20 mouse cellular contexts compared by ENCODE assay signal in the genomic region with DNA sequence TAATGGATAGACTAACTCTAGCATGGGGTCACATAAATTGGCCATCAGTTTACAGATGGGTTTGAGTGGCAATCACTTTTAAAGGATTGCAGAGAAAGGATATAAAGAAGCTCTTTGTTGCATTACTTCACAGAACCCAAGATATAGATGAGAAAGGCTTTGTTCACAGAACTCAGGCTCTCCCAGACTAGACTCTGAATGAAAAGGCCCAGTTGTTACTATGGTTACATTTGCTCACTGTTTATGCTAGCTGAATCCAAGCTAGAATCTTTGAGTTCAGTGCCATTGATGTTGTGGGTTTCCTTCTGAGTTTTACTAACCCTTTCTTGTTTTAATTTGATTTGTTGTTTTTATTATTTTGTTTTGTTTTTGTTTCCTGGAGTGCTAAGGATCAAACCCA. TPM values are rescaled to one million over a fixed set of nuclear protein-coding genes. Genes with fewer than 3 reads are reported as not detected.
A peak's percentile ranks its signal among the peaks of the same experiment; 100 is the strongest.
DNase-seq lines count a peak whose midpoint lies in the region; ATAC-seq and TF ChIP-seq lines count a peak whose summit lies in the region.
"Had no signal": no experiment of that assay in that cellular context is flagged by ENCODE, and none has a peak within 500 bp of the region (broad histone marks: within the 10 kb centered on the region; RNA-seq: fewer than 3 reads in every experiment).

No protein-coding gene starts in this region.

- DNase-seq in layer of hippocampus, adult 2 months (ENCODE audit: low spot score in 2 of 2), result no peak
- no peak for DNase-seq in layer of hippocampus, postnatal 14 days (ENCODE audit: low spot score in 2 of 2)
- DNase-seq in midbrain, embryonic 14.5 days, result peak; percentile 39
- DNase-seq in urinary bladder, adult 2 months (ENCODE audit: low spot score), result no peak
- DNase-seq in kidney, adult 2 months, result no peak
- DNase-seq: adrenal gland, postnatal 14 days; cerebellum, adult 8-10 months; gastrocnemius, postnatal 10 days; lung, embryonic 14.5 days; right cerebral cortex, adult 18-20 months had no signal

- no peak overlapping the region for H3K4me3 ChIP-seq in layer of hippocampus, adult 2 months
- H3K4me3 ChIP-seq in hindbrain, embryonic 13.5 days, result no peak overlapping the region
- H3K4me3 ChIP-seq in midbrain, embryonic 14.5 days (replicated peaks; ENCODE audit: low read depth, low read length), result no peak overlapping the region
- H3K4me3 ChIP-seq in kidney, adult 2 months (ENCODE audit: insufficient read depth, low read depth, low read length), result no peak overlapping the region
- H3K4me3 ChIP-seq: kidney, embryonic 15.5 days; left cerebral cortex, adult 2 months; liver, embryonic 12.5 days had no signal

- no peaks in the 10 kb centered on the region for H3K27me3 ChIP-seq in hindbrain, embryonic 13.5 days
- H3K27me3 ChIP-seq in midbrain, embryonic 14.5 days (ENCODE audit: control insufficient read depth, insufficient read depth, low read length), result no peaks in the 10 kb centered on the region
- no peaks in the 10 kb centered on the region for H3K27me3 ChIP-seq in kidney, adult 2 months (replicated peaks; ENCODE audit: control insufficient read depth, insufficient read depth, low read length)
- H3K27me3 ChIP-seq: kidney, embryonic 15.5 days; liver, embryonic 12.5 days; Patski had no signal

- no peak for TF ChIP-seq POLR2A in kidney, adult 2 months (IDR thresholded peaks at IDR 0.05; ENCODE audit: low read depth, low read length)

- peak overlapping the region; percentile 24; the same call in 1 of the 2 replicates for H3K27ac ChIP-seq in layer of hippocampus, adult 2 months
- H3K27ac ChIP-seq in hindbrain, embryonic 13.5 days, result peak overlapping the region; percentile 41; the same call in 1 of the 2 replicates
- no peak overlapping the region for H3K27ac ChIP-seq in midbrain, embryonic 14.5 days (replicated peaks; ENCODE audit: low read depth, low read length)
- H3K27ac ChIP-seq in kidney, adult 2 months (ENCODE audit: insufficient read depth, low read depth, low read length), result no peak overlapping the region
- H3K27ac ChIP-seq: kidney, embryonic 15.5 days; left cerebral cortex, adult 2 months; liver, embryonic 12.5 days; macrophage had no signal

- no peak for TF ChIP-seq CTCF in layer of hippocampus, adult 2 months (conservative IDR thresholded peaks at IDR 0.05)
- no peak for TF ChIP-seq CTCF in kidney, adult 2 months (conservative IDR thresholded peaks at IDR 0.05; ENCODE audit: insufficient read depth, insufficient read length, low read depth, low read length)

- peaks cover 81% of the 10 kb centered on the region for H3K36me3 ChIP-seq in hindbrain, embryonic 13.5 days
- H3K36me3 ChIP-seq in midbrain, embryonic 14.5 days (ENCODE audit: control insufficient read depth, insufficient read depth, low read length), result peaks cover 86% of the 10 kb centered on the region
- peaks cover 15% of the 10 kb centered on the region for H3K36me3 ChIP-seq in kidney, adult 2 months (ENCODE audit: control insufficient read depth, insufficient read depth, low read length)

- H3K9ac ChIP-seq in hindbrain, embryonic 13.5 days, result no peak overlapping the region
- no peak overlapping the region for H3K9ac ChIP-seq in midbrain, embryonic 14.5 days (replicated peaks; ENCODE audit: low read length)
- H3K9ac ChIP-seq: kidney, embryonic 15.5 days; liver, embryonic 12.5 days; lung, embryonic 14.5 days had no signal

- no peaks in the 10 kb centered on the region for H3K4me1 ChIP-seq in hindbrain, embryonic 13.5 days (replicated peaks)
- H3K4me1 ChIP-seq in midbrain, embryonic 14.5 days (ENCODE audit: control insufficient read depth, insufficient read depth, low read length), result no peaks in the 10 kb centered on the region
- H3K4me1 ChIP-seq in kidney, adult 2 months (ENCODE audit: control insufficient read depth, insufficient read depth, low read length), result no peaks in the 10 kb centered on the region
- H3K4me1 ChIP-seq: kidney, embryonic 15.5 days had no signal

- no peaks in the 10 kb centered on the region for H3K9me3 ChIP-seq in hindbrain, embryonic 13.5 days
- no peaks in the 10 kb centered on the region for H3K9me3 ChIP-seq in midbrain, embryonic 14.5 days (ENCODE audit: control insufficient read depth, low read length)
- H3K9me3 ChIP-seq: kidney, embryonic 15.5 days; liver, embryonic 12.5 days had no signal

- H3K4me2 ChIP-seq in hindbrain, embryonic 13.5 days, result no peak overlapping the region
- H3K4me2 ChIP-seq in midbrain, embryonic 14.5 days (ENCODE audit: low read length), result no peak overlapping the region
- H3K4me2 ChIP-seq: kidney, embryonic 15.5 days; liver, embryonic 12.5 days; lung, embryonic 14.5 days had no signal

- peak; percentile 62; the same call in 1 of the 2 replicates for ATAC-seq in hindbrain, embryonic 13.5 days (ENCODE audit: low FRiP score)
- ATAC-seq in midbrain, embryonic 14.5 days (ENCODE audit: low FRiP score, low TSS enrichment), result no peak
- ATAC-seq in granulocyte monocyte progenitor cell, adult 5-6 weeks (replicated peaks; ENCODE audit: poor library complexity, severe bottlenecking), result no peak
- ATAC-seq: activated CD4-positive, CD25-positive, alpha-beta regulatory T cell, adult 4 months; liver, embryonic 12.5 days; Patski had no signal

RNA-seq across cellular contexts. Expression of gene Mtch2, which starts 17.2 kb away (rescaled TPM):
- 100 to 1,000 TPM; 114 to 129 TPM for total RNA-seq in layer of hippocampus, adult 2 months (2021)
- 100 to 1,000 TPM; 134 to 139 TPM for total RNA-seq in layer of hippocampus, postnatal 14 days (2021)
- polyA plus RNA-seq in hindbrain, embryonic 13.5 days (2015; fragmentation: Nextera tagmentation; extraction: Ambion mirVana), result 258 and 261 TPM in 2 replicates
- 280 and 285 TPM in 2 replicates for polyA plus RNA-seq in midbrain, embryonic 14.5 days (2014; fragmentation: Nextera tagmentation; extraction: Ambion mirVana)
- total RNA-seq in granulocyte monocyte progenitor cell, adult 5-6 weeks (2014; fragmentation: Nextera tagmentation), result 152 and 169 TPM in 2 replicates
- total RNA-seq in granulocyte monocyte progenitor cell, adult 5-6 weeks (2017), result 206 and 241 TPM in 2 replicates
- polyA plus RNA-seq in urinary bladder, adult 2 months (2012; rRNA removed), result 135 and 146 TPM in 2 replicates
- 109 and 144 TPM in 2 replicates for polyA plus RNA-seq in kidney, adult 2 months (2012; rRNA removed)

RNA-seq across cellular contexts. Expression of gene C1qtnf4, which starts 21.5 kb away (rescaled TPM):
- 100 to 1,000 TPM; 184 to 200 TPM for total RNA-seq in layer of hippocampus, adult 2 months (2021)
- 100 to 1,000 TPM; 172 to 176 TPM for total RNA-seq in layer of hippocampus, postnatal 14 days (2021)
- 31.2 and 46.2 TPM in 2 replicates for polyA plus RNA-seq in hindbrain, embryonic 13.5 days (2015; fragmentation: Nextera tagmentation; extraction: Ambion mirVana)
- polyA plus RNA-seq in midbrain, embryonic 14.5 days (2014; fragmentation: Nextera tagmentation; extraction: Ambion mirVana), result 95.3 and 152 TPM in 2 replicates
- total RNA-seq in granulocyte monocyte progenitor cell, adult 5-6 weeks (2014; fragmentation: Nextera tagmentation), result not detected in 2 replicates
- total RNA-seq in granulocyte monocyte progenitor cell, adult 5-6 weeks (2017), result not detected in 2 replicates
- polyA plus RNA-seq in urinary bladder, adult 2 months (2012; rRNA removed), result 4.9 and 7.2 TPM in 2 replicates
- polyA plus RNA-seq in kidney, adult 2 months (2012; rRNA removed), result 9.9 and 11.1 TPM in 2 replicates
- total RNA-seq: common myeloid progenitor, adult 5-6 weeks; monocyte, adult 5-6 weeks had no signal
- polyA plus RNA-seq: macrophage had no signal

RNA-seq across cellular contexts. Expression of gene Kbtbd4, which starts 40.4 kb away (rescaled TPM):
- 10 to 100 TPM; 38.1 to 39.5 TPM for total RNA-seq in layer of hippocampus, adult 2 months (2021)
- total RNA-seq in layer of hippocampus, postnatal 14 days (2021), result 10 to 100 TPM; 31.3 to 38.8 TPM
- 56.2 and 61.6 TPM in 2 replicates for polyA plus RNA-seq in hindbrain, embryonic 13.5 days (2015; fragmentation: Nextera tagmentation; extraction: Ambion mirVana)
- polyA plus RNA-seq in midbrain, embryonic 14.5 days (2014; fragmentation: Nextera tagmentation; extraction: Ambion mirVana), result 48.6 and 55.2 TPM in 2 replicates
- 14.4 and 16.4 TPM in 2 replicates for total RNA-seq in granulocyte monocyte progenitor cell, adult 5-6 weeks (2014; fragmentation: Nextera tagmentation)
- 18.1 and 26.1 TPM in 2 replicates for total RNA-seq in granulocyte monocyte progenitor cell, adult 5-6 weeks (2017)
- polyA plus RNA-seq in urinary bladder, adult 2 months (2012; rRNA removed), result 15.5 and 17.9 TPM in 2 replicates
- 18.8 and 19.0 TPM in 2 replicates for polyA plus RNA-seq in kidney, adult 2 months (2012; rRNA removed)

RNA-seq across cellular contexts. Expression of gene Ndufs3, which starts 40.4 kb away (rescaled TPM):
- total RNA-seq in layer of hippocampus, adult 2 months (2021), result 100 to 1,000 TPM; 224 to 255 TPM
- total RNA-seq in layer of hippocampus, postnatal 14 days (2021), result 100 to 1,000 TPM; 226 to 232 TPM
- polyA plus RNA-seq in hindbrain, embryonic 13.5 days (2015; fragmentation: Nextera tagmentation; extraction: Ambion mirVana), result 212 and 215 TPM in 2 replicates
- 212 and 214 TPM in 2 replicates for polyA plus RNA-seq in midbrain, embryonic 14.5 days (2014; fragmentation: Nextera tagmentation; extraction: Ambion mirVana)
- total RNA-seq in granulocyte monocyte progenitor cell, adult 5-6 weeks (2014; fragmentation: Nextera tagmentation), result 159 TPM in 2 replicates
- 93.2 and 128 TPM in 2 replicates for total RNA-seq in granulocyte monocyte progenitor cell, adult 5-6 weeks (2017)
- 153 and 162 TPM in 2 replicates for polyA plus RNA-seq in urinary bladder, adult 2 months (2012; rRNA removed)
- polyA plus RNA-seq in kidney, adult 2 months (2012; rRNA removed), result 344 and 416 TPM in 2 replicates

Comparison
In these comparisons a context has a peak if more than half of its experiments do, and no peak if none do; other contexts are left out.
1. H3K27ac ChIP-seq: peak in layer of hippocampus, adult 2 months (single experiment) and hindbrain, embryonic 13.5 days (single experiment); none in midbrain, embryonic 14.5 days (single experiment) and kidney, adult 2 months (single experiment).